Mouse (Mus musculus) heart, embryonic 12.5 days (tissue): ENCODE measurements around the gene Stmn3. TPM values are rescaled to one million over a fixed set of nuclear protein-coding genes. Genes with fewer than 3 reads are reported as not detected.
"Not testable (repeated sequence)": the region's sequence is repeated elsewhere in the genome, so short reads cannot be mapped to it uniquely, and the experiment has no call there.

ENCODE experiments used
- ATAC-seq: fragments of 200-750 bp; cut with Nextera tagmentation; 2 replicates; pipeline ENCODE4 v1.8.0; 2017; ENCODE audit warnings: moderate TSS enrichment, moderate library complexity; ENCODE audit not compliant: insufficient number of reproducible peaks, low FRiP score
- H3K27ac ChIP-seq: fragments of 300-500 bp; sonication (generic); 2 replicates; pipeline ENCODE4 v1.5.1; 2016; ENCODE audit warnings: mild to moderate bottlenecking, moderate library complexity; ENCODE audit not compliant: poor library complexity, severe bottlenecking
- H3K27me3 ChIP-seq: fragments of 300-500 bp; sonication (generic); replicated peaks from 2 replicates; pipeline ENCODE4 v1.6.1; 2016; ENCODE audit warnings: mild to moderate bottlenecking, moderate library complexity
- H3K36me3 ChIP-seq: fragments of 300-500 bp; sonication (generic); 2 replicates; pipeline ENCODE4 v1.6.1; 2016; ENCODE audit warnings: mild to moderate bottlenecking, moderate library complexity
- H3K4me1 ChIP-seq: fragments of 300-500 bp; sonication (generic); replicated peaks from 2 replicates; pipeline ENCODE4 v1.6.1; 2016; ENCODE audit warnings: mild to moderate bottlenecking
- H3K4me2 ChIP-seq: fragments of 300-500 bp; sonication (generic); 2 replicates; pipeline ENCODE4 v1.6.1; 2016; ENCODE audit warnings: mild to moderate bottlenecking, moderate library complexity
- H3K4me3 ChIP-seq: fragments of 300-500 bp; sonication (generic); 2 replicates; pipeline ENCODE4 v1.5.1; 2016; ENCODE audit warnings: mild to moderate bottlenecking
- H3K9ac ChIP-seq: fragments of 300-500 bp; sonication (generic); 2 replicates; pipeline ENCODE4 v1.6.1; 2016; ENCODE audit warnings: mild to moderate bottlenecking, moderate library complexity
- H3K9me3 ChIP-seq: fragments of 300-500 bp; sonication (generic); replicated peaks from 2 replicates; pipeline ENCODE4 v1.6.1; 2016; ENCODE audit warnings: mild to moderate bottlenecking, moderate library complexity
- WGBS: fragments of 180-500 bp; shearing (Covaris S2); methylation state at CpG from one replicate; pipeline ENCODE4 v1.1.7; 2016; 5-methylcytosine and 5-hydroxymethylcytosine counted together
- polyA plus RNA-seq: library from polyadenylated mRNA; unstranded; fragments of >200 nt; fragmentation: Nextera tagmentation; extraction: Ambion mirVana; gene quantifications from 2 replicates; pipeline ENCODE4 v1.2.1, GENCODE M21; 2016

Gene Stmn3
- polyA plus RNA-seq, 1 experiment from 2014 or later = 0.80 TPM

- H3K4me3 ChIP-seq = peak overlapping the region; percentile 19
- H3K27me3 ChIP-seq = peaks cover 73% of the 10 kb centered on the region
- peak overlapping the region; percentile 60 for H3K4me2 ChIP-seq
- no peaks in the 10 kb centered on the region for H3K9me3 ChIP-seq
- H3K36me3 ChIP-seq = no peaks in the 10 kb centered on the region
- H3K4me1 ChIP-seq = peaks cover 8% of the 10 kb centered on the region
- ATAC-seq = no peak; the same call in 1 of the 2 replicates
- 4% methylated on average over 35 of the region's 35 CpGs for WGBS
- no peak overlapping the region for H3K27ac ChIP-seq
- H3K9ac ChIP-seq = no peak overlapping the region
Measured at GRCm38 (mm10) chr2:181313344-181314079, 788 bp downstream of the Stmn3 start.

- no peak overlapping the region for H3K9ac ChIP-seq
- H3K36me3 ChIP-seq = no peaks in the 10 kb centered on the region
- H3K4me2 ChIP-seq = no peak overlapping the region
- H3K27me3 ChIP-seq = peaks cover 78% of the 10 kb centered on the region
- no peak overlapping the region for H3K4me3 ChIP-seq
- peaks cover 8% of the 10 kb centered on the region for H3K4me1 ChIP-seq
- no peaks in the 10 kb centered on the region for H3K9me3 ChIP-seq
- WGBS = 16% methylated on average over 5 of the region's 5 CpGs
- H3K27ac ChIP-seq = no peak overlapping the region
- ATAC-seq = no peak
Measured at GRCm38 (mm10) chr2:181313006-181313343, 1.3 kb downstream of the Stmn3 start.

GRCm38 (mm10) chr2:181312435-181312834 is 1.9 kb downstream of the Stmn3 start:
- H3K27me3 ChIP-seq = peaks cover 83% of the 10 kb centered on the region
- no peak overlapping the region for H3K27ac ChIP-seq
- H3K4me2 ChIP-seq = no peak overlapping the region
- H3K4me3 ChIP-seq = no peak overlapping the region
- WGBS = 58% methylated on average over 3 of the region's 3 CpGs
- no peaks in the 10 kb centered on the region for H3K36me3 ChIP-seq
- H3K9me3 ChIP-seq = no peaks in the 10 kb centered on the region
- ATAC-seq = no peak
- H3K4me1 ChIP-seq = peaks cover 8% of the 10 kb centered on the region
- H3K9ac ChIP-seq = no peak overlapping the region

GRCm38 (mm10) chr2:181307144-181307804 is 7.0 kb downstream of the Stmn3 start:
- peaks cover 62% of the 10 kb centered on the region for H3K27me3 ChIP-seq
- peak overlapping the region; percentile 48 for H3K4me2 ChIP-seq
- 0 out of 2 replicates have a peak, but pooled peaks cover 2% of the 10 kb centered on the region for H3K36me3 ChIP-seq
- 10% methylated on average over 30 of the region's 30 CpGs for WGBS
- 0 out of 2 replicates have a peak overlapping the region, but pooled peaks have one; percentile 51 for H3K9ac ChIP-seq
- H3K27ac ChIP-seq = no peak overlapping the region
- ATAC-seq = no peak
- H3K9me3 ChIP-seq = no peaks in the 10 kb centered on the region
- no peaks in the 10 kb centered on the region; the same call in 1 of the 2 replicates for H3K4me1 ChIP-seq
- 0 out of 2 replicates have a peak overlapping the region, but pooled peaks have one; percentile 3 for H3K4me3 ChIP-seq

DNA sequence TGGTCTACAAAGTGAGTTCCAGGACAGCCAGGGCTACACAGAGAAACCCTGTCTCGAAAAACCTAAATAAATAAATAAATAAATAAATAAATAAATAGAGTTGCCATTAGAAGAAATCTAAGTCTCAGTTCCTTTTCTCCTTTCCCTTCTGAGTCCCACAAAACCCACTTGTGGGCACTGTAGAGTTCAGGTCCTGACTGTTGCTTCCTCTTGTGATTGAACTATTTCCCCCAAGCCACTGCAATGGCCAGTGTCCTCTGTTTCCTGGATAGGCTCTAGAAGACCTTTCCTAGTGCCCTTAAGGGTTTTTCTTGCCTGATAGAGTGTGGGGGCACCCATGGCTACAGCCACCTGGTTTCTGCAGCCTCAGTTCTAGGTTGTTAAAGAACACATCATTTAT is 9.4 kb downstream of the Stmn3 start:
- WGBS = 73% methylated on average over 1 of the region's 1 CpGs
- no peak for ATAC-seq

GRCm38 (mm10) chr2:181302041-181302440 is 12.3 kb downstream of the Stmn3 start:
- H3K9me3 ChIP-seq = peaks cover 5% of the 10 kb centered on the region
- no peak for ATAC-seq
- H3K9ac ChIP-seq = no peak overlapping the region
- no peak overlapping the region for H3K27ac ChIP-seq
- 14% methylated on average over 3 of the region's 3 CpGs for WGBS
- peaks cover 32% of the 10 kb centered on the region for H3K36me3 ChIP-seq
- H3K4me2 ChIP-seq = no peak overlapping the region
- H3K4me3 ChIP-seq = no peak overlapping the region
- H3K4me1 ChIP-seq = no peaks in the 10 kb centered on the region; the same call in 1 of the 2 replicates
- peaks cover 22% of the 10 kb centered on the region for H3K27me3 ChIP-seq

More for the DNA sequence above, 9.4 kb downstream of the Stmn3 start:
- H3K27me3 ChIP-seq = peaks cover 43% of the 10 kb centered on the region
- H3K36me3 ChIP-seq = peaks cover 24% of the 10 kb centered on the region
- no peak overlapping the region for H3K27ac ChIP-seq
- no peak overlapping the region for H3K4me2 ChIP-seq
- H3K9ac ChIP-seq = no peak overlapping the region
- H3K4me3 ChIP-seq = no peak overlapping the region
- no peaks in the 10 kb centered on the region; the same call in 1 of the 2 replicates for H3K4me1 ChIP-seq
- H3K9me3 ChIP-seq = peaks cover 5% of the 10 kb centered on the region

DNA sequence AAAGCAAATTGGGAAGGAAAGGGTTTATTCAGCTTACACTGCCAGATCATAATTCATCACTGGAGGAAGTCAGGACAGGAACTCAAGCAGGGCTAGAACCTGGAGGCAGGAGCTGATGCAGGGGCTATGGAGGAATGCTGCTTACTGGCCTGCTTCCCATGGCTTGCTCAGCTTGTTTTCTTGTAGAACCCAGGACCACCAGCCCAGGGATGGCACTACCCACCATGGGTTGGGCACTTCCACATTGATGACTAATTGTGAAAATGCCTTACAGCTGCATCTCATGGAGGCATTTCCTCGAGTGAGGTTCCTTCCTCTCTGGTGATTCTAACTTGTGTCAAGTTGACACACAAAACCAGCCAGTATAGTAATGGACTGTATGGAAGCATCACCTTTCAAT is 23.4 kb downstream of the Stmn3 start:
- no peak for ATAC-seq
- 76% methylated on average over 1 of the region's 1 CpGs for WGBS

GRCm38 (mm10) chr2:181288691-181289090 is 25.6 kb downstream of the Stmn3 start:
- H3K4me2 ChIP-seq = peak overlapping the region; percentile 70
- H3K27ac ChIP-seq = no peak overlapping the region
- H3K9ac ChIP-seq = peak overlapping the region; percentile 70; the same call in 1 of the 2 replicates
- WGBS = 77% methylated on average over 3 of the region's 3 CpGs
- no peak for ATAC-seq
- H3K4me1 ChIP-seq = peaks cover 17% of the 10 kb centered on the region
- H3K36me3 ChIP-seq = peaks cover 19% of the 10 kb centered on the region
- no peaks in the 10 kb centered on the region for H3K27me3 ChIP-seq
- H3K4me3 ChIP-seq = peak overlapping the region; percentile 56
- no peaks in the 10 kb centered on the region for H3K9me3 ChIP-seq

More for the DNA sequence above, 23.4 kb downstream of the Stmn3 start:
- Histone ChIP-seq H3K4me2 (no peak overlapping the region), H3K4me3 (no peak overlapping the region), H3K9ac (no peak overlapping the region), H3K9me3 (no peaks in the 10 kb centered on the region), H3K27me3 (no peaks in the 10 kb centered on the region), H3K4me1 (peaks cover 17% of the 10 kb centered on the region), H3K27ac (no peak overlapping the region), H3K36me3 (peaks cover 9% of the 10 kb centered on the region)

GRCm38 (mm10) chr2:181287958-181288350 is 26.3 kb downstream of the Stmn3 start, which contains the start of gene Gmeb2:
TSS of gene Gmeb2 (minus strand) at chr2:181288035.
- ATAC-seq = peak; percentile 97
- peaks cover 17% of the 10 kb centered on the region for H3K4me1 ChIP-seq
- under 1% methylated on average over 38 of the region's 38 CpGs for WGBS

GRCm38 (mm10) chr2:181287338-181287957 is 26.9 kb downstream of the Stmn3 start:
- ATAC-seq = peak; percentile 90
- peaks cover 25% of the 10 kb centered on the region for H3K36me3 ChIP-seq
- H3K4me2 ChIP-seq = peak overlapping the region; percentile 67
- peak overlapping the region; percentile 95 for H3K27ac ChIP-seq
- peaks cover 17% of the 10 kb centered on the region for H3K4me1 ChIP-seq
- no peaks in the 10 kb centered on the region for H3K9me3 ChIP-seq
- H3K4me3 ChIP-seq = peak overlapping the region; percentile 56
- H3K27me3 ChIP-seq = no peaks in the 10 kb centered on the region
- H3K9ac ChIP-seq = peak overlapping the region; percentile 78
- WGBS = 1% methylated on average over 66 of the region's 71 CpGs

More at GRCm38 (mm10) chr2:181287958-181288350, 26.3 kb downstream of the Stmn3 start, which contains the start of gene Gmeb2:
- Histone ChIP-seq H3K4me3 (peak within 1 kb of the TSS; percentile 56), H3K36me3 (peaks cover 25% of the 10 kb centered on the region), H3K27ac (peak within 1 kb of the TSS; percentile 95), H3K9ac (peak within 1 kb of the TSS; percentile 78), H3K4me2 (peak within 1 kb of the TSS; percentile 70)
- not testable (repeated sequence) for H3K9me3 ChIP-seq, H3K27me3 ChIP-seq
